Mouse (Mus musculus): ENCODE measurements at regions not wholly inside any gene's neighbourhood (a gene's known extent, or its start where the extent isn't known, plus 50 kb on each side); places are given as distances from the start of the nearest gene placed in this dataset.

DNA sequence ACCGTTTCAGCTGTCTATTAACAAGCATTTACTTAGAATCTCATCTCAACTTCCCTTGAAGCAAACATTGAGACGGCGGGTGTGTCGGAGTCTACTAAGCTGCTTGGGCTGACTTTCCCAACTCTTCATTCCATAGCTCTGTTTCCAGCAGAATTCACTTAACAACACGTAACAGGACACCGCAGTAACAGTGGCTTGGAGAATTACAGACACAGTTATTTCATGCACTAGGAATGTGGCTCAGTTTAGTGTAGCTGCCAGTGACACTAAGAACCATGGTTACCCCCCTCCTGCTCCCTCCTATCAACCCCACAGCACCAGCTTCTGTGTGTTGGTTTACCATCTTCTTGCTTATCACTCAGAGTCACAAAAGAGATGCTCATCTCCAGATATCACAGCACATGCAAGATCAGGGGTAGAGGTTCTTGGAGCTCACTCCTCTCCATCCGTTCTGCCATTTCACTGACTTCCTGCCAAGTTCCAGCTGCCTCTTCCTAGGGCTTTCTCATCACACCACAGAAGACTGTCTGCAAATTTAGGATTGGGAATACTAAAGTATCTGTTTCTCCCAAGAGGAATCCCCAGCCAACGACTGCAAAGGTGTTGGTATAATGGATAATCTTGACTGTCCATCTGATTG is 90.7 kb downstream of the Banf2 start:
- peak; percentile 24 for DNase-seq (ENCODE audit: low spot score)
- WGBS = 76% methylated on average over 8 of the region's 8 CpGs
- Histone ChIP-seq H3K4me2 (ENCODE audit: low read depth, severe bottlenecking) (no peak overlapping the region), H3K27ac (replicated peaks; ENCODE audit: low read depth, low read length) (no peak overlapping the region), H3K27me3 (ENCODE audit: control insufficient read depth, insufficient read depth, low read length) (no peaks in the 10 kb centered on the region), H3K4me1 (ENCODE audit: control insufficient read depth, insufficient read depth, low read length) (0 out of 2 replicates have a peak, but pooled peaks cover 2% of the 10 kb centered on the region), H3K4me3 (ENCODE audit: low read depth, low read length) (no peak overlapping the region), H3K9ac (ENCODE audit: low read length) (no peak overlapping the region), H3K9me3 (ENCODE audit: control insufficient read depth, low read length) (no peaks in the 10 kb centered on the region), H3K36me3 (ENCODE audit: control insufficient read depth, insufficient read depth, low read length) (no peaks in the 10 kb centered on the region)
- peak; percentile 68 for ATAC-seq (ENCODE audit: insufficient number of reproducible peaks, low FRiP score, low TSS enrichment, low read depth)

DNA sequence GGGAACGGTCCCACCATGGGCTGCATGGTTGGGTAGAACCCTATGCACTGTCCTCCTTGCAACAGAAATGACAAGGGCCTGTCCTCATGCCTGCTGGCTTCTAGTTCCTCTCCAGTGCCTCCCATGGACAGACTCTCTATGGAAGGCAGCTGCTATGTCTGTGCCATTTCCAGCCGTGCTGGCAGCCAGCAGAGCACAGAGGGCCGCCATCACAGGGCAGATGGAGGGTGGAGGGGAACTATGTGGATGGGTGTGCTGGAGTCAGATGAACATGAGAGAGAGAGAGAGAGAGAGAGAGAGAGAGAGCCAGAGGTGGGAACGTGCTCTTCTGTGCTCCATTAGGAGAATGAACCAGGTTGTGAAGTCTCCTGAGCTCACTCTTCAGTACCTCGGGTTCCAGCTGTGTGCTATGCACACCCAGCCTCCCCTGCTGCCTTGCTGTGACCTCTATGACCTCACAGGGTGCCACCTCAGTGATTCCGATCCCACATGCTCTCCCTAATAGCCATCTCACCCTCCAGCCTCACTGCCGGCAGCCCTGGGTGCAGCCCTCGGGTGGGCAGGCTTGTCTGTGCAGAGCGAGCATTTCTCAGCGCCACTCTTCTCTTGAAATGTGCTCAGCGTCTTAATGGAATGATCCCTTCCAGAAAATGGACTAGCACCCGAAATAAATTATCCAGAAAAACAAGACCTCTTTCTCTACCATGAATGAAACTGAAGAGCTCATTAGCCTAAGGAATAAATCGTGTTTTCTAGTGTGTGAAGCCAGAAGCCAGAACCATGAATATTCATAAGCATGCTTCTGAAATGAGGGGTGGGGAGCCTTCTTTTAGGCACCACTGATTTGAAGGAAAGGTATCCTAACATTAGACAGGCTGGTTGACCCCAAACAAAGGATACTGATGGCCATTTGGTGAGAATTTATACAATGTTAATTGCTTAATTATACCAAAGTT is 94.5 kb downstream of the Banf2 start:
- 75% methylated on average over 13 of the region's 13 CpGs for WGBS
- H3K36me3 ChIP-seq (ENCODE audit: control insufficient read depth, insufficient read depth, low read length) = no peaks in the 10 kb centered on the region
- no peak for DNase-seq (ENCODE audit: low spot score)

DNA sequence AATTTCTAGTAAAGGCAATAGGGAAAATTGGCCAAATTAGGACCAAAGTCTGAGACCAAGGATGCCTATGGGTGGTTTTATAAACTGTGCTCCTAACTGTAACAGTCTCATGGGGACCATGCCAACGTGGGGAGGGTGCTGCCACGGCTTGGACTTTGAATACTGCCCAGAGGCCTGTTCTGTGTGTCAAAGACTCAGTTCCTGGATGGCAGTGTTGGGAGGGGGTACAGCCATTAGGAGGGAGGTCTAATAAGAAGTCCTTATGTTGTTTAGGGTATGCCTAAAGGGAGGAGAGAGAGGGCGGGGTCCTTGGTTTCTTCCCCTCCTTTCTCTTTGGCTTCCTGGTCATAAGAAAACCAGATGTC is 95.2 kb downstream of the Banf2 start:
- Histone ChIP-seq H3K9me3 (ENCODE audit: control insufficient read depth, low read length) (no peaks in the 10 kb centered on the region), H3K36me3 (ENCODE audit: control insufficient read depth, insufficient read depth, low read length) (no peaks in the 10 kb centered on the region), H3K9ac (ENCODE audit: low read length) (no peak overlapping the region), H3K27ac (replicated peaks; ENCODE audit: low read depth, low read length) (no peak overlapping the region), H3K27me3 (ENCODE audit: control insufficient read depth, insufficient read depth, low read length) (no peaks in the 10 kb centered on the region), H3K4me1 (ENCODE audit: control insufficient read depth, insufficient read depth, low read length) (0 out of 2 replicates have a peak, but pooled peaks cover 2% of the 10 kb centered on the region), H3K4me3 (ENCODE audit: low read depth, low read length) (no peak overlapping the region), H3K4me2 (ENCODE audit: low read depth, severe bottlenecking) (no peak overlapping the region)
- no peak for ATAC-seq (ENCODE audit: insufficient number of reproducible peaks, low FRiP score, low TSS enrichment, low read depth)
- WGBS = 84% methylated on average over 3 of the region's 3 CpGs
- DNase-seq (ENCODE audit: low spot score) = no peak

More for the DNA sequence above, 94.5 kb downstream of the Banf2 start:
- Histone ChIP-seq H3K4me2 (ENCODE audit: low read depth, severe bottlenecking) (no peak overlapping the region), H3K9ac (ENCODE audit: low read length) (no peak overlapping the region), H3K9me3 (ENCODE audit: control insufficient read depth, low read length) (no peaks in the 10 kb centered on the region), H3K27ac (replicated peaks; ENCODE audit: low read depth, low read length) (no peak overlapping the region), H3K4me1 (ENCODE audit: control insufficient read depth, insufficient read depth, low read length) (0 out of 2 replicates have a peak, but pooled peaks cover 2% of the 10 kb centered on the region), H3K4me3 (ENCODE audit: low read depth, low read length) (no peak overlapping the region), H3K27me3 (ENCODE audit: control insufficient read depth, insufficient read depth, low read length) (no peaks in the 10 kb centered on the region)
- ATAC-seq (ENCODE audit: insufficient number of reproducible peaks, low FRiP score, low TSS enrichment, low read depth) = no peak

DNA sequence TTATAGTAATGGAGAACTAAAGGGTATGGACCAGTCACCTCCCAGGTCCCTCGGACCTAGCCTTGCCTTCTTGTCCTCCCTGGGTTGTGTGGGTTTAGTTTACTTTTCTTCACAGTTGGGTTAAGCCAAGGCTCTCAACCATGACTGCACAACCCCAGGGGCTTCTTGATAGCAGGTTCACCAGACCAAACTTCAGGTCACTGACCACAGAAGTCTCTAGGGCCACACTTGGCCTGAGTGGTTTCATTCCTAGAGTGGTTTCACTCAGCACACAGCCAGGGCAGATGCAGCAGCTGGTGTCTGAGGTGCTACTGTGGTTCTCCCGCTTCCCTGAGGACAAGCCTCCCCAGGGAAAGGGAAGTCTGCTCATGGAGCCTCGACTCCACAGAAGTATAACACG is 95.7 kb downstream of the Banf2 start:
- ATAC-seq (ENCODE audit: insufficient number of reproducible peaks, low FRiP score, low TSS enrichment, low read depth) (no peak), DNase-seq (ENCODE audit: low spot score) (no peak)
- no peak overlapping the region for H3K4me2 ChIP-seq (ENCODE audit: low read depth, severe bottlenecking)
- H3K4me3 ChIP-seq (ENCODE audit: low read depth, low read length) = no peak overlapping the region
- H3K27ac ChIP-seq (replicated peaks; ENCODE audit: low read depth, low read length) = no peak overlapping the region
- 0 out of 2 replicates have a peak, but pooled peaks cover under 1% of the 10 kb centered on the region for H3K4me1 ChIP-seq (ENCODE audit: control insufficient read depth, insufficient read depth, low read length)
- H3K9me3 ChIP-seq (ENCODE audit: control insufficient read depth, low read length) = no peaks in the 10 kb centered on the region
- 87% methylated on average over 4 of the region's 4 CpGs for WGBS
- H3K27me3 ChIP-seq (ENCODE audit: control insufficient read depth, insufficient read depth, low read length) = no peaks in the 10 kb centered on the region
- H3K9ac ChIP-seq (ENCODE audit: low read length) = no peak overlapping the region
- no peaks in the 10 kb centered on the region for H3K36me3 ChIP-seq (ENCODE audit: control insufficient read depth, insufficient read depth, low read length)

DNA sequence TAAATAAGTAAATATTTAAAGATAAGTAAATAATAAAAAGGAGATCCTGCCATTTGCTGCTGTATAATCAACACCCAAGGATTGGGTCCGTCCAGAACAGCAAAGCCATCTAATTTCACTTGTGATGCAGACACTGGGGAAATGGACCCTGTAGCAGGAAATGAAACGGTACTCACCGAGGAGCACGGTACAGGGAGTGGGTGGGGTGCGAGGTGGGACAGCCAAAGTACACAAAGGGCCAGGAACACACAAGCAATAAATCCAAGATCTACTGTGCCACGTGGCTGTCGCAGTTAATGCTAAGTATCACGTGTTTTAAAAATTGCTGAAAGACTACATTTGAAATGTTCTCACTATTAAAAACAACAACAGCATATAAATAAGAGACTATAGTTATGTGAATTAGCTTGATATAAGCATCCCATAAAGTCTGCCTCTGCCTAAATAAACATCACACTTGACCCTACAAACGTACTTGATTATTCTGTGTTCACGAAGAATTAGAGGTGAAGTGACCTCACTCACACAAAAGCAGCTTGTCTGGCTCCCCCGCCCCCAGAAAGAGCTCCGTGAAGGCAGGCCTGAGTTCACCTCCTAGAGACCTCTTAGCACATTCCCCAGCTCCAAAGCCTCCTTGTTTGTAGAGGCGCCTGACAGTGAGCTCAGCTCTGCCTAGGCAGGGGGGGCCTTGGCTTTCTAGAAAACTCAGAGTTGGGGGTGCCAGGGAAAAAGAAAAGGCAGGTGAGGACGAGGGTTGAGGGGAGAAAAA is 101.1 kb downstream of the Banf2 start:
- 69% methylated on average over 14 of the region's 14 CpGs for WGBS
- H3K4me1 ChIP-seq (ENCODE audit: control insufficient read depth, insufficient read depth, low read length) = no peaks in the 10 kb centered on the region
- peak; percentile 28 for DNase-seq (ENCODE audit: low spot score)
- no peak for ATAC-seq (ENCODE audit: insufficient number of reproducible peaks, low FRiP score, low TSS enrichment, low read depth)
- H3K27me3 ChIP-seq (ENCODE audit: control insufficient read depth, insufficient read depth, low read length) = no peaks in the 10 kb centered on the region
- H3K36me3 ChIP-seq (ENCODE audit: control insufficient read depth, insufficient read depth, low read length) = no peaks in the 10 kb centered on the region
- H3K4me3 ChIP-seq (ENCODE audit: low read depth, low read length) = no peak overlapping the region
- 0 out of 2 replicates have a peak overlapping the region, but pooled peaks have one; percentile 1 for H3K27ac ChIP-seq (replicated peaks; ENCODE audit: low read depth, low read length)
- H3K9ac ChIP-seq (ENCODE audit: low read length) = no peak overlapping the region
- no peak overlapping the region for H3K4me2 ChIP-seq (ENCODE audit: low read depth, severe bottlenecking)
- no peaks in the 10 kb centered on the region for H3K9me3 ChIP-seq (ENCODE audit: control insufficient read depth, low read length)

DNA sequence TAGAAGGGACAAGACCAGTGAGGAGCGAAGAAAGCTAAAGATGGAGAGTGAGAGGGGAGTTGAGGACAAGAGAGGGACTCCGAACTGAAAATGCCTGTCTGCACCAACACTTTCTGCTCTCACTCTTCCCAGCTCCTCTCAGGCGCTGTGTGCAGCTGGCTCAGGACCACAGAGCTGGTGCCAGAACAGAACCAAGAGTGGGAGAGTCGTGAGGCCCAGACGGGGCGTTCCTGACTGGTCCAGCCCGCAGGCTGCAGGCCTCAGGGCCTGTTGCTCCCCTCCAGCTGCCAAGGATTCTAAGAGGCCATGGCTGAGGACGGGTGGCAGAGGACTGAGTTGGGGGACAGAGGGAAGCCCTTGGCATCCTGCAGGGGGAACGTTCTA is 101.7 kb downstream of the Banf2 start:
- ATAC-seq (ENCODE audit: insufficient number of reproducible peaks, low FRiP score, low TSS enrichment, low read depth) = no peak
- H3K4me3 ChIP-seq (ENCODE audit: low read depth, low read length) = no peak overlapping the region
- DNase-seq (ENCODE audit: low spot score) = no peak
- 0 out of 2 replicates have a peak overlapping the region, but pooled peaks have one; percentile 1 for H3K27ac ChIP-seq (replicated peaks; ENCODE audit: low read depth, low read length)
- H3K9me3 ChIP-seq (ENCODE audit: control insufficient read depth, low read length) = no peaks in the 10 kb centered on the region
- no peak overlapping the region for H3K4me2 ChIP-seq (ENCODE audit: low read depth, severe bottlenecking)
- H3K4me1 ChIP-seq (ENCODE audit: control insufficient read depth, insufficient read depth, low read length) = no peaks in the 10 kb centered on the region
- H3K9ac ChIP-seq (ENCODE audit: low read length) = no peak overlapping the region
- no peaks in the 10 kb centered on the region for H3K36me3 ChIP-seq (ENCODE audit: control insufficient read depth, insufficient read depth, low read length)
- WGBS = 89% methylated on average over 9 of the region's 9 CpGs
- no peaks in the 10 kb centered on the region for H3K27me3 ChIP-seq (ENCODE audit: control insufficient read depth, insufficient read depth, low read length)

DNA sequence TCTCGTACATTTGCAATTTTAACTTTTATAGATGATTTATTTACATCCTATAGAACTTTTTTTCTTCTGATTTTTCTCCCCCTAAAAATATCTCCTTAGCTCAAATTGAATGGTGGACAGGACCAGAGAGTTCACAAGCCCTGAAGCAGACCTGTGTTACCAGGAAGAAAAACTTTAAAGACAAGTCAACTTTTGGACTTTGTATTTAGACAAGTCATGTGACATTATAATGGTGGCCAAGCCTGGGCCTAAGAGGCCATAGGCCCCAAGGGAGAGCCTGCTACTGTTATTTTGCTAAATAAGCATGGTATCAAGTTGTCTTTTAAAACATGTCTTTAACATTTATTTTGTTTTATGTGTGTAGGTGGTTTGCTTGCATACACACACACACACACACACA is 102.7 kb downstream of the Banf2 start:
- no peak for ATAC-seq (ENCODE audit: insufficient number of reproducible peaks, low FRiP score, low TSS enrichment, low read depth)
- no peaks in the 10 kb centered on the region for H3K27me3 ChIP-seq (ENCODE audit: control insufficient read depth, insufficient read depth, low read length)
- no peaks in the 10 kb centered on the region for H3K9me3 ChIP-seq (ENCODE audit: control insufficient read depth, low read length)
- no peak overlapping the region for H3K4me2 ChIP-seq (ENCODE audit: low read depth, severe bottlenecking)
- H3K27ac ChIP-seq (replicated peaks; ENCODE audit: low read depth, low read length) = no peak overlapping the region
- H3K9ac ChIP-seq (ENCODE audit: low read length) = no peak overlapping the region
- no peaks in the 10 kb centered on the region for H3K4me1 ChIP-seq (ENCODE audit: control insufficient read depth, insufficient read depth, low read length)
- no peaks in the 10 kb centered on the region for H3K36me3 ChIP-seq (ENCODE audit: control insufficient read depth, insufficient read depth, low read length)
- 73% methylated on average over 1 of the region's 1 CpGs for WGBS
- H3K4me3 ChIP-seq (ENCODE audit: low read depth, low read length) = no peak overlapping the region
- DNase-seq (ENCODE audit: low spot score) = no peak

All from limb, embryonic 11.5 days (tissue).